Mouse (Mus musculus) intestine, postnatal 0 days (tissue): ENCODE measurements around the gene Samd4b. TPM values are rescaled to one million over a fixed set of nuclear protein-coding genes. Genes with fewer than 3 reads are reported as not detected.
A peak's percentile ranks its signal among the peaks of the same experiment; 100 is the strongest.

ENCODE experiments used
- ATAC-seq: fragments of 200-750 bp; cut with Nextera tagmentation; 2 replicates; pipeline ENCODE4 v1.8.0; 2017; ENCODE audit warnings: mild to moderate bottlenecking, moderate TSS enrichment, moderate library complexity
- H3K27ac ChIP-seq: fragments of 300-500 bp; sonication (generic); 2 replicates; pipeline ENCODE4 v1.5.1; 2014; ENCODE audit warnings: mild to moderate bottlenecking, low read depth, low read length, moderate library complexity
- H3K27me3 ChIP-seq: fragments of 300-500 bp; sonication (generic); replicated peaks from 2 replicates; pipeline ENCODE4 v1.6.1; 2014; ENCODE audit warnings: low read length, mixed read lengths; ENCODE audit not compliant: control insufficient read depth, insufficient read depth
- H3K36me3 ChIP-seq: fragments of 300-500 bp; sonication (generic); 2 replicates; pipeline ENCODE4 v1.6.1; 2014; ENCODE audit warnings: mild to moderate bottlenecking, moderate library complexity; ENCODE audit not compliant: control insufficient read depth, insufficient read depth
- H3K4me1 ChIP-seq: fragments of 300-500 bp; sonication (generic); replicated peaks from 2 replicates; pipeline ENCODE4 v1.6.1; 2014; ENCODE audit warnings: antibody characterized with exemption, low read length, mixed read lengths; ENCODE audit not compliant: control insufficient read depth, insufficient read depth
- H3K4me2 ChIP-seq: fragments of 300-500 bp; sonication (generic); replicated peaks from 2 replicates; pipeline ENCODE4 v1.6.1; 2014; ENCODE audit warnings: low read depth, mild to moderate bottlenecking, moderate library complexity
- H3K4me3 ChIP-seq: fragments of 300-500 bp; sonication (generic); 2 replicates; pipeline ENCODE4 v1.5.1; 2014; ENCODE audit warnings: low read depth, low read length
- H3K9ac ChIP-seq: fragments of 300-500 bp; sonication (generic); 2 replicates; pipeline ENCODE4 v1.6.1; 2014; ENCODE audit warnings: mild to moderate bottlenecking, low read depth, low read length
- H3K9me3 ChIP-seq: fragments of 300-500 bp; sonication (generic); 2 replicates; pipeline ENCODE4 v1.6.1; 2016; ENCODE audit warnings: mixed run types; ENCODE audit not compliant: control insufficient read depth
- CTCF ChIP-seq: sonication (generic); IDR thresholded peaks from 2 replicates; pipeline ENCODE4 v1.5.1; 2016; ENCODE audit warnings: low read depth, mild to moderate bottlenecking, control low read depth, antibody characterized with exemption, moderate library complexity
- WGBS: fragments of 180-500 bp; shearing (Covaris S2); extraction: QIAGEN DNeasy Blood & Tissue Kit; methylation state at CpG from one replicate; pipeline ENCODE4 v1.1.7; 2014; 5-methylcytosine and 5-hydroxymethylcytosine counted together
- polyA plus RNA-seq: library from polyadenylated mRNA; unstranded; fragments of >200 nt; fragmentation: Nextera tagmentation; extraction: Ambion mirVana; gene quantifications from 2 replicates; pipeline ENCODE4 v1.2.1, GENCODE M21; 2015

Gene Samd4b
- polyA plus RNA-seq, 1 experiment from 2014 or later = 13.4 TPM

DNA sequence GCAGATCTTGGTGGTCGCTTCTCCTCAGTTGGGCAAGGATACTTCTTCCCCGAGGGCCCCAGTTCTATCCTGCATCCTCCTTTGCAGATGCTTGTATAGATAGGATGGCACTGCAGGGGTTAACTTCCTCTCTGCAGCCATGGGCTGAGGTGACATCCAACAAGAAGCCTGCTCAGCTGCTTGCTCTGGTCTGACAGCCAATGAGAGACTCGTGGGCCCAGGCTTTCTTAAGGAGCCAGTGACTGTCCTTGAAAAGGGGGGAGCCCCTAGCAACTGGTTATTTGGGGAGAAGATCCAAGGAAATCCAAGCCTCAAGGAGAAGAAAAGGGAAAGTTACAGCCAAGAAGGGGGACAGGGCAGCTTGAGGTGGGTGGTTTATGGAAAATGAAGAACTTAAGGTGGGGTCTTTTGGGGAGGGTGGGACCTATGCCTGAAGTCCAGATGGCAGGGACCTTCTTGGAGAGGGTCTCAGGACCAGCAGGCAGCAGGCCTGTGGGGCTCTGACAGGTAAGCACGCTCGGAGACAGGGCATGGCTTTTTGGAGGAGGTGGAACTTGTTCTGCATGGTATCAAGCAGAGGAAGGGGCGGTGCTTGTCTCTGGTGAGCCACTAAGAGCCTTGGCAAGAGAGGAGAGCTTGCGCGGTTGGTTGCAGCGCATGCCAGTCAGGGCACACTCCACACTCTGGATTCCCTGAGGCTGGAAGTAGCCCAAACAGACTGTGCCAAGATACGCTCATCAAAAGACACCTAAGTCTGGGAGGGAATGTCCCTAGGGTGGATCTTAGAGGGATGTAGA is 133.3 kb downstream of the Samd4b start:
- 0 out of 2 replicates have a peak, but pooled peaks cover 8% of the 10 kb centered on the region for H3K27me3 ChIP-seq
- no peaks in the 10 kb centered on the region for H3K9me3 ChIP-seq
- H3K9ac ChIP-seq = no peak overlapping the region
- no peak overlapping the region for H3K4me3 ChIP-seq
- TF ChIP-seq CTCF = no peak
- no peak overlapping the region for H3K4me2 ChIP-seq
- no peak overlapping the region for H3K27ac ChIP-seq
- ATAC-seq = no peak
- peaks cover 5% of the 10 kb centered on the region; the same call in 1 of the 2 replicates for H3K36me3 ChIP-seq
- WGBS = 63% methylated on average over 10 of the region's 10 CpGs
- no peaks in the 10 kb centered on the region for H3K4me1 ChIP-seq

DNA sequence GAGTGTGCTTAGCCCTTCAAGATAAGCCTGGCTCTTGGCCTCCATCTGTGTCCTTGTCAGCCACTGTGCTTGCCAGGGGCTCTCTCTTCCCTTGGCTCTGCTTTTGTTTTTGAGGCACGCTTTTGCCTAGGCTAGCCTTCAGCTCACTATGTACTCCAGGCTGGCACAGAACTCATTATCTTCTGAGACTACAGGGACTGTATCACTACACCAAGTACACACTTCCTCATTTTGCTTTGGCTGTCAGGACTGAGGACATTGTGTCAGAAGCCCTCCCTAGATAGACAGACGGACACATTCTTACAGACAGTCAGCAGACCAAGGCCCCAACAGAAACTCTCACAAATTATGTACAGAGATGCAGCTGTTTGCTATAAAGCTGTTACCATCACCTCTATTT is 135.2 kb downstream of the Samd4b start:
- H3K4me1 ChIP-seq = no peaks in the 10 kb centered on the region
- no peak overlapping the region for H3K27ac ChIP-seq
- no peak overlapping the region for H3K4me2 ChIP-seq
- H3K9me3 ChIP-seq = no peaks in the 10 kb centered on the region
- H3K9ac ChIP-seq = no peak overlapping the region
- H3K4me3 ChIP-seq = no peak overlapping the region
- WGBS = 96% methylated on average over 2 of the region's 2 CpGs
- 0 out of 2 replicates have a peak, but pooled peaks cover 8% of the 10 kb centered on the region for H3K27me3 ChIP-seq
- no peak for TF ChIP-seq CTCF
- no peak for ATAC-seq
- peaks cover 7% of the 10 kb centered on the region; the same call in 1 of the 2 replicates for H3K36me3 ChIP-seq

DNA sequence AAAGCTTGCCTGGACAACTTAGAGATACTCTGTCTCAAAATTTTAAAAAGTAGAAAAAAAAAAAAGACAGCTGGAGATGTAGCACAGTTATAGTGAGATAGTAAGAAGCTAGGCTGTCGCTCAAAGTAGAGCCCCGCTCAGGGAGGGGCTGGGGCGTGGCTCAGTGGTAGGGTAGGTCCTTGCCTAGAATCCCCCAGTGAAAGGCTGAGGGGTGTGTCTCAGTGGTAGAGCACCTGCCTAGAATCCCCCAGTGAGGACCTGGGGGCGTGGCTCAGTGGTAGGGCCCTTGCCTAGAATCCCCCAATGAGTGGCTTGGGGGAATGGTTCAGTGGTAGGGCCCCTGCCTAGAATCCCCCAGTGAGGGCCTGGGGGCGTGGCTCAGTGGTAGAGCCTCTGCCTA is 137.6 kb downstream of the Samd4b start:
- no peaks in the 10 kb centered on the region for H3K27me3 ChIP-seq
- H3K4me2 ChIP-seq = no peak overlapping the region
- H3K9me3 ChIP-seq = no peaks in the 10 kb centered on the region
- WGBS = 89% methylated on average over 5 of the region's 5 CpGs
- TF ChIP-seq CTCF = no peak
- ATAC-seq = no peak
- H3K9ac ChIP-seq = no peak overlapping the region
- peaks cover 7% of the 10 kb centered on the region; the same call in 1 of the 2 replicates for H3K36me3 ChIP-seq
- H3K27ac ChIP-seq = no peak overlapping the region
- no peak overlapping the region for H3K4me3 ChIP-seq
- H3K4me1 ChIP-seq = no peaks in the 10 kb centered on the region

DNA sequence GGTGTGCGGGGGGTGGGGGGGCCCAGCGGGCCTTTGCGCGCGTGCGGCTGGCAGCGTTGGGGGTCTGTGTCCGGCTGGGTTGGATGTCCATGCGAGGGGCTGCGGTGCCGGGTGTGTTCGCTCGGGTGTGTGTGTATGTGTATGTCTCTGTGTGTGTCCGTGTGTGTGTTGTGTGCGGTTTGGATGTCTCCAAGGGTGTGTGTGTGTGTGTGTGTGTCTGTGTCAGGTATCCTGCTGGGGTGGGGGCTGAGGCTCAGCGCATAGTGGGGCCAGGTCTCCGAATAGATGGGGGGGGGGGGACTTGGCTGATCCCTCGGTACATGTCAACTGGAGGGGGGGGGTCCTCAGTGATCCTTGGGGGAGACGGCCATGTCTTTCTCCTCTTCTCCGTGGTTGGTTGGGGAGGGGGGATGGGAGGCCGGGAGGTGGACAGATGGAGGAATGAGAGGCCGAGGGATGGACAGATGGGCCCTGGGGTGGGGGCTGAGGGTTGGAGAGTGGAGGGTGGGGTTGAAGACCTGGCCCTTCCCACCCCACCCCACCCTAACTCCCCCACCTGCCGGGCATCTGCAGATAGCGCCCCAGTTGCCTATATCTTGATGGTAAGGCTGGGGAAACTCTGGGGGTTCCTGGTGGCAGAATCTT is 145.5 kb downstream of the Samd4b start:
- H3K27me3 ChIP-seq = no peaks in the 10 kb centered on the region
- ATAC-seq = no peak
- H3K9me3 ChIP-seq = no peaks in the 10 kb centered on the region
- 2% methylated on average over 22 of the region's 24 CpGs for WGBS
- H3K9ac ChIP-seq = peak overlapping the region; percentile 59
- TF ChIP-seq CTCF = no peak
- H3K4me3 ChIP-seq = peak overlapping the region; percentile 59
- no peaks in the 10 kb centered on the region for H3K4me1 ChIP-seq
- no peaks in the 10 kb centered on the region for H3K36me3 ChIP-seq
- peak overlapping the region; percentile 92 for H3K4me2 ChIP-seq
- no peak overlapping the region for H3K27ac ChIP-seq

DNA sequence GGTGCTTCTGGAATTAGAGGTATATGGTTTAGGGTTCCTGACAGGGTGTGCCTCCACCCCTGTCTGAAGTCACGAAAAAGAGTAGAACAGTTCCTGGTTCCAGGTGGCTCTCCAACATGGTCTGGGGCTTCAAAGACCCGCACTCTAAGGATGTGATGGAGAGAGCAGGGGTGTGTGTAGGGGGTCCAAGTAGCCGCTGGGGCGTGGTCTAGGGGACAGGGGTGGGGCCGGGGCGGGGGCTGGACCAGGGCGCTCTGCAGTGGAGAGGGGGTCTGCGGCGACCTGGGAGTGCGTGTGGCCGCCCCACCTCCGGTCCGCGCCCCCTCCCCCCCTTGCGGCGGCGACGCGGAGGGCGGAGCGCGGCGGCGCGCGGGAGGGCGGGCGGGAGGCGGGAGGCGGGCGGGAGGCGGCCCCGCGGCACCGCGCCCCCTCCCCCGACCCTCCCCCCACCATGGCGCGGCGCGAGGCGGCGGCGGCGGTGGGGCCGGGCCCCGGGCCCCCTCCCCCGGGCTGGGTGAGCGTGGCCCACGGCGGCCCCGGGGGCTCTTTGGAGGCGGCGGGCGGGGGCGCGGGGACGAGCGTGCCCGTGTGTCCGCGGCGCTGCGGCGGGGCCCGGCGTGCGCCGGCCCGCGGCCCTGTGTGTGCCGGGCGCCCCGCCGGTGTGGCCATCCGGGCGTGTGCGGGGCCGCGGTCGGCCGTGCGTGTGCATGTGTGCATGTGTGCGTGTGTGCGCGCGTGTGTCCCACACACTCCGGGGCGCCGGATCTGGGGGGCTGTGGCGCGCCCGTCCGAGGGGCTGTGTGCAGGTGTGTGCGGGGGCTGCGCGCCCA is 146.2 kb downstream of the Samd4b start, which contains the start of gene Lrfn1:
TSS of gene Lrfn1 (plus strand) at position 450 of the 830 bp plus-strand sequence.
- Histone ChIP-seq H3K36me3 (no peaks in the 10 kb centered on the region), H3K4me3 (peak within 1 kb of the TSS; percentile 59), H3K9me3 (no peaks in the 10 kb centered on the region), H3K9ac (peak within 1 kb of the TSS; percentile 59), H3K27me3 (no peaks in the 10 kb centered on the region), H3K4me1 (no peaks in the 10 kb centered on the region), H3K4me2 (peak within 1 kb of the TSS; percentile 92), H3K27ac (no peak within 1 kb of the TSS)
- 0 out of 2 replicates have a peak, but pooled peaks have one; percentile 39 for ATAC-seq
- WGBS = under 1% methylated on average over 53 of the region's 97 CpGs
- TF ChIP-seq CTCF = no peak
